Mouse (Mus musculus): Measurements from ENCODE around the gene Pdlim4.

DNA sequence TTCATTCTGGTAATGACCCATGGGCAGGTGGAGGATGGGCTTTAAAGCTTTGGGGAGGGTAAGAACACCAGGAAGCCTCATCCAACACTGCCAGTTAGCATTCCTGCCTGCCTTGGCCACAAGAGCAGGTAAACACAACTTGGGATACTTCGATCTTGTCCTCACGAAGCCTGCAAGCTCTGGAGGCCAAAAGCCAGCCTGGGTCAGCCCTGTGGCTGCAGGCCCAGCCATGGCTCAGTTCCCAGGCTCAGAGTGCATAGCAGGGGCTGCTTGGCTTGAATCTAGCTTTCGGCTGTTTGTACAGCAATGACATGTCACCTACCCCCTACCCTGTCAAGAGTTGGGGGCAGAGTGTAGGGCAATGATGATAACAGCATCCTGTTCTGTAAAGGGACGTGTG lies 61.9 kb downstream of the Pdlim4 start:
- TF ChIP-seq MAX (IDR thresholded peaks at IDR 0.05; ENCODE audit: low read length) (no peak), NRF1 (IDR thresholded peaks at IDR 0.05; ENCODE audit: low read depth, low read length) (no peak), EP300 (IDR thresholded peaks at IDR 0.05; ENCODE audit: low read length) (no peak), CTCF (conservative IDR thresholded peaks at IDR 0.05 in 1 of 2, IDR thresholded peaks at IDR 0.05 in 1 of 2; ENCODE audit: low read depth in 2 of 2, low read length in 2 of 2) (no peak)

All from CH12.LX (cell line).